8 mouse cellular contexts compared by ENCODE assay signal in the genomic region with DNA sequence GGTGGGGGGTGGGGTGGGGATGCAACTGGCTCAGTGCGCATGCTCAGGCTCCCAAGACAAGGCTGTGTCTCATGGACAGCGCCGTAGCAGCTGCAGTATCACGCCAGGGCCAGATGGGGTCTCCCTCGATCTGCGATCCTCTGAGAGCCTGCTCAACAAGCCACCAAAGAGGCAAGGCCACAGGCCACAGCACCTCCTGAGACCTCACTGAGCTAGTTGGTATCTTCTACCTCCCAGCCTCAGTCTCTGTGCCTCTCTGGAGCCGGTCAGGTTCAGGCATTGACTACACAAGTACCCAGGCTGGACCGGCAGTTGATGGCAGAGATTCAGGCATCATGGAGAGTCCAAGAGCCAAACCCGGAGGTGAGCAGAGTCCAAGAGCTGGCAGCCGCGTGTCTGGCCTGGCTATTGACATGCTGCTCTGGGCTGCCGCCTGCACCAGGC. TPM values are rescaled to one million over a fixed set of nuclear protein-coding genes. Genes with fewer than 3 reads are reported as not detected.
A peak's percentile ranks its signal among the peaks of the same experiment; 100 is the strongest.
DNase-seq lines count a peak whose midpoint lies in the region; ATAC-seq lines count a peak whose summit lies in the region.

No protein-coding gene starts in this region.

- no peaks in the 10 kb centered on the region for H3K27me3 ChIP-seq in hindbrain, embryonic 11.5 days (ENCODE audit: control insufficient read depth, insufficient read depth, low read length)

- H3K27ac ChIP-seq in hindbrain, embryonic 11.5 days (ENCODE audit: low read depth, low read length) = no peak overlapping the region

- peak overlapping the region; percentile 25 for H3K4me2 ChIP-seq in hindbrain, embryonic 11.5 days (replicated peaks; ENCODE audit: low read depth, low read length)

- ATAC-seq in hindbrain, embryonic 11.5 days (ENCODE audit: low FRiP score) = peak; percentile 89

- peaks cover 3% of the 10 kb centered on the region; the same call in 1 of the 2 replicates for H3K4me1 ChIP-seq in hindbrain, embryonic 11.5 days (replicated peaks; ENCODE audit: control insufficient read depth, insufficient read depth, low read length)

- no peaks in the 10 kb centered on the region for H3K36me3 ChIP-seq in hindbrain, embryonic 11.5 days (ENCODE audit: control insufficient read depth, insufficient read depth, low read length)

- H3K9me3 ChIP-seq in hindbrain, embryonic 11.5 days (ENCODE audit: control insufficient read depth, low read length) = no peaks in the 10 kb centered on the region

- H3K4me3 ChIP-seq in hindbrain, embryonic 11.5 days (ENCODE audit: low read depth, low read length) = no peak overlapping the region

- 28% methylated on average over 12 of the region's 12 CpGs for WGBS in hindbrain, embryonic 11.5 days

- peak; percentile 89 for DNase-seq in WW6 (ENCODE audit: low read depth, low spot score)
- DNase-seq in cerebellum, postnatal 10 days = peak; percentile 96 to 98
- DNase-seq in frontal cortex, postnatal 14 days (ENCODE audit: low spot score in 2 of 2) = peak; percentile 88 to 91
- peak; percentile 97 for DNase-seq in hindbrain, embryonic 11.5 days (ENCODE audit: low spot score)
- peak; percentile 94 for DNase-seq in layer of hippocampus, adult 9-11 months
- DNase-seq in lung, postnatal 10 days = peak; percentile 91
- DNase-seq in retina, postnatal 1 day = peak; percentile 94
- peak; percentile 63 for DNase-seq in urinary bladder, postnatal 25 days (ENCODE audit: low spot score)

- no peak overlapping the region for H3K9ac ChIP-seq in hindbrain, embryonic 11.5 days (ENCODE audit: low read depth, low read length)

RNA-seq across cellular contexts. Expression of a gene that starts 11.4 kb away (rescaled TPM):
- polyA plus RNA-seq in hindbrain, embryonic 11.5 days (2014; fragmentation: Nextera tagmentation; extraction: Ambion mirVana) = 11.1 and 11.2 TPM in 2 replicates
